Mouse (Mus musculus): ENCODE results near the gene Zscan2.

GRCm38 (mm10) chr7:80923165-80923564, 62.4 kb downstream of the Zscan2 start:
- TF ChIP-seq CTCF (IDR thresholded peaks at IDR 0.05; ENCODE audit: low read depth, low read length) (no peak), GATA1 (IDR thresholded peaks at IDR 0.05; ENCODE audit: borderline replicate concordance, low read length) (no peak), TAL1 (conservative IDR thresholded peaks at IDR 0.05; ENCODE audit: low read depth, low read length) (no peak)
